ENCODE assay signal across 9 mouse cellular contexts in the genomic region with DNA sequence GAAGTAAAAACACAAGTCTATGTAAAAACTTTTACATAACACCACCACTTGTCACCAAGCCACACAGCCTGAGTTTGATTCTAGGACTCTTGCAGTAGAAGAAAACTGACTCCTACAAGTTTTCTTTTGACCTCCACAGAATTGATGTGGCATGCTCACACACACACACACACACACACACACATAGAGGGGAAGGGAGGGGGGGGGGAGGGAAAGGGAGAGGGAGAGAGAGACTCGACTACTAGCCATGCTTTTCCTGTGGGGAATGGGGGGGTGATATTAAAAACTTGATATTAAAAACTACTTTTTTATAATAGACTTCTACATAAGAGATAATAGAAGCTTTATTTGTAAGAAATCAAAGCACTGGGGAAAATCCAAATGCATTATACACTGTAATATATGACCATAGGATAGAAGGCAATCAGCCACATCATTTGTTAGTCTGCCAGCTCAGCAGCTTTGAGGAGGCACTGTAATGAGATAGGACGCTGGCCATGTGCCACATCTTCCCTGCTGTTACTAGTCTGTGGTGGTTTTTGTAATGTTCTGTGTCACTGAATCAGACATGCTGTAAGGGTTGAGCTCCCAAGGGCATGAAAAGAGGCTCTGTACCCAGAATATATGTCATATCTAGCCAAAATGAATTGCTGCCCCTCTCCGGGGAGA.
A peak's percentile ranks its signal among the peaks of the same experiment; 100 is the strongest.
DNase-seq lines count a peak whose midpoint lies in the region; ATAC-seq and TF ChIP-seq lines count a peak whose summit lies in the region.
"Had no signal": no experiment of that assay in that cellular context is flagged by ENCODE, and none has a peak within 500 bp of the region (broad histone marks: within the 10 kb centered on the region; RNA-seq: fewer than 3 reads in every experiment).

No protein-coding gene starts in this region.

- H3K4me2 ChIP-seq in forebrain, postnatal 0 days (ENCODE audit: low read depth): no peak overlapping the region
- H3K4me2 ChIP-seq: stomach, embryonic 15.5 days had no signal

- H3K4me3 ChIP-seq in gastrocnemius, adult 2 months: no peak overlapping the region
- no peak overlapping the region for H3K4me3 ChIP-seq in forebrain, postnatal 0 days (ENCODE audit: low read depth, low read length)
- no peak overlapping the region for H3K4me3 ChIP-seq in kidney, adult 2 months (ENCODE audit: insufficient read depth, low read depth, low read length)
- H3K4me3 ChIP-seq: stomach, embryonic 15.5 days had no signal

- H3K9me3 ChIP-seq in forebrain, postnatal 0 days (ENCODE audit: low read length): no peaks in the 10 kb centered on the region
- H3K9me3 ChIP-seq: stomach, embryonic 15.5 days had no signal

- 7% methylated on average over 3 of the region's 3 CpGs for WGBS in forebrain, postnatal 0 days
- WGBS in kidney, adult 2 months: 29% methylated on average over 3 of the region's 3 CpGs

- DNase-seq in gastrocnemius, adult 2 months: peak; percentile 33
- no peak for DNase-seq in gastrocnemius, postnatal 36 days
- DNase-seq in ovary, postnatal 14 days (ENCODE audit: low spot score): peak; percentile 4
- no peak for DNase-seq in ovary, adult 18-20 months (ENCODE audit: low spot score)
- peak; percentile 81 for DNase-seq in forebrain, postnatal 0 days
- peak; percentile 4 for DNase-seq in lung, postnatal 36 days
- no peak for DNase-seq in spleen, adult 12 weeks (ENCODE audit: low spot score)
- DNase-seq in kidney, adult 2 months: no peak

- no peak for TF ChIP-seq POLR2A in kidney, adult 2 months (IDR thresholded peaks at IDR 0.05; ENCODE audit: low read depth, low read length)

- intact Hi-C loops in gastrocnemius, adult 2 months (cut with DNase I): no loop called here
- intact Hi-C loops in gastrocnemius, postnatal 36 days (cut with DNase I): no loop called here

- no peaks in the 10 kb centered on the region for H3K27me3 ChIP-seq in forebrain, postnatal 0 days (ENCODE audit: insufficient read depth, low read length)
- H3K27me3 ChIP-seq in kidney, adult 2 months (replicated peaks; ENCODE audit: control insufficient read depth, insufficient read depth, low read length): no peaks in the 10 kb centered on the region
- H3K27me3 ChIP-seq: stomach, embryonic 15.5 days had no signal

- H3K9ac ChIP-seq in forebrain, postnatal 0 days: no peak overlapping the region
- H3K9ac ChIP-seq: stomach, embryonic 15.5 days had no signal

- no peak for TF ChIP-seq CTCF in gastrocnemius, adult 2 months (IDR thresholded peaks at IDR 0.05)
- TF ChIP-seq CTCF in forebrain, postnatal 0 days (IDR thresholded peaks at IDR 0.05; ENCODE audit: low read depth): no peak
- TF ChIP-seq CTCF in kidney, adult 2 months (conservative IDR thresholded peaks at IDR 0.05; ENCODE audit: insufficient read depth, insufficient read length, low read depth, low read length): no peak

- no peak overlapping the region for H3K27ac ChIP-seq in gastrocnemius, adult 2 months
- H3K27ac ChIP-seq in forebrain, postnatal 0 days (ENCODE audit: low read depth, low read length): no peak overlapping the region
- H3K27ac ChIP-seq in kidney, adult 2 months (ENCODE audit: insufficient read depth, low read depth, low read length): no peak overlapping the region
- H3K27ac ChIP-seq: stomach, embryonic 15.5 days had no signal

- H3K4me1 ChIP-seq in forebrain, postnatal 0 days (ENCODE audit: insufficient read depth): peaks cover 5% of the 10 kb centered on the region; the same call in 1 of the 2 replicates
- no peaks in the 10 kb centered on the region for H3K4me1 ChIP-seq in kidney, adult 2 months (ENCODE audit: control insufficient read depth, insufficient read depth, low read length)
- H3K4me1 ChIP-seq: stomach, embryonic 15.5 days had no signal

- H3K36me3 ChIP-seq in forebrain, postnatal 0 days (ENCODE audit: insufficient read depth): no peaks in the 10 kb centered on the region
- no peaks in the 10 kb centered on the region for H3K36me3 ChIP-seq in kidney, adult 2 months (ENCODE audit: control insufficient read depth, insufficient read depth, low read length)
- H3K36me3 ChIP-seq: stomach, embryonic 15.5 days had no signal

- peak; percentile 91 for ATAC-seq in forebrain, postnatal 0 days

Comparison
In these comparisons a context has a peak if more than half of its experiments do, and no peak if none do; other contexts are left out.
1. DNase-seq: peak in gastrocnemius, adult 2 months (single experiment), ovary, postnatal 14 days (single experiment), forebrain, postnatal 0 days (single experiment) and lung, postnatal 36 days (single experiment); none in gastrocnemius, postnatal 36 days (0 of 2), ovary, adult 18-20 months (single experiment), spleen, adult 12 weeks (single experiment) and kidney, adult 2 months (single experiment).